Mouse (Mus musculus) c-Kit-positive CD71-positive TER-119-negative erythroid progenitor cells, embryonic 14.5 days (primary cell): ENCODE measurements around the gene Tmtc1.

Source experiments
- DNase-seq: peaks from one replicate; pipeline ENCODE4 v3.0.0-alpha.2; 2013; ENCODE audit warnings: low read depth

Tmtc1 gene

DNA sequence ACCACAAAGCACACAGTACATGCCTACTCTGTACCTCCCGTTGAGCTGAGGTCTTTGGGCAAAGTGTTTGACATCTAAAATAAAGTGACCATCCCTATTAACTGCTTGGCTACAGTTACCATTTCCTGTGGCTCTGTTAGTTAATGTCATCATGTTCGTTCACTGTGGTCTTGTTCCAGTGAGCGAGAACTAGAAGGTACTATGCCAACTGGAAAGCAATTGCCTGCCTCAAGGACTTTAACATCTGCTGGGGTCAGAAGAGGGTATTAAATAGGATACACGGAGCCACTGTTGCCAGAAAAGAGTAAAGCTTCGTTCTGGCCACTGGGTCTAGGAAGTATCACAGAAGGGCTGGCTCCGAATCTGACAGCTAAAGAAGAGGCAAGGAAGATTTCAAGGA, 23.8 kb downstream of the Tmtc1 start:
- no peak for DNase-seq

DNA sequence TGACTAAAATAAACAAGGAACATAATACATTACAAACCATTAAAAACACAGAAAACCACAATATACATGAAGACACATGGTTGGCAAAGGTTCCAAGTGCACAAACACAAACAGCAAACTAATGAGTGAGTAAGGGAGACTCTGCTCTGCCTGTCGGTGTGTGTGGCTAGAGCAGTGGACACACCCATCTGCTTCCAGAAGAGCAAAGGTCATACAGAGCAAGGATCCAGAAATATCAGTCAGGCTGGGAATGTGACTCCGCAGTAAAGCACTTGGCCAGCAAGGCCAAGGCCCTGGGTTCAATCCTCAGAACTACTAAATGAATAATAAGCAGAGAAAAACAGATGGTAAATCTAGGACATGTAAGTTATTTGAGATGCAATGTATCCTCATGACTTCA, 27.6 kb downstream of the Tmtc1 start:
- DNase-seq = no peak

DNA sequence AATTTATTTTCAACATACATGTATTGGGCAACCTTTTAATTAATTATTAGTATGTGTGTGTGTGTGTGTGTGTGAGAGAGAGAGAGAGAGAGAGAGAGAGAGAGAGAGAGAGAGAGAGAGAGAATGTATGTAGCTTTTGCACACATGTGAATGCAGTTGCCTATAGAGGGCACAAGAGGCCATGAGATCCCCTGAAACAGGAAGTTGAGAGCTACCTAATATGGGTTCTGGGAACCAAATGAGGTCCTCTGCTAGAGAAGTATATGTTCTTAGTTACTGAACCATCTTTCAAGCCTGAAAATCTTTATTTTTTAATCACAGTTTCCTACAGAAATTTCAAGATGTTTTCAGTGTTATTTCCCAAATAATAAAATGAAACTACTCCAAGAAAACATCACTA, 30.6 kb downstream of the Tmtc1 start:
- DNase-seq = no peak

DNA sequence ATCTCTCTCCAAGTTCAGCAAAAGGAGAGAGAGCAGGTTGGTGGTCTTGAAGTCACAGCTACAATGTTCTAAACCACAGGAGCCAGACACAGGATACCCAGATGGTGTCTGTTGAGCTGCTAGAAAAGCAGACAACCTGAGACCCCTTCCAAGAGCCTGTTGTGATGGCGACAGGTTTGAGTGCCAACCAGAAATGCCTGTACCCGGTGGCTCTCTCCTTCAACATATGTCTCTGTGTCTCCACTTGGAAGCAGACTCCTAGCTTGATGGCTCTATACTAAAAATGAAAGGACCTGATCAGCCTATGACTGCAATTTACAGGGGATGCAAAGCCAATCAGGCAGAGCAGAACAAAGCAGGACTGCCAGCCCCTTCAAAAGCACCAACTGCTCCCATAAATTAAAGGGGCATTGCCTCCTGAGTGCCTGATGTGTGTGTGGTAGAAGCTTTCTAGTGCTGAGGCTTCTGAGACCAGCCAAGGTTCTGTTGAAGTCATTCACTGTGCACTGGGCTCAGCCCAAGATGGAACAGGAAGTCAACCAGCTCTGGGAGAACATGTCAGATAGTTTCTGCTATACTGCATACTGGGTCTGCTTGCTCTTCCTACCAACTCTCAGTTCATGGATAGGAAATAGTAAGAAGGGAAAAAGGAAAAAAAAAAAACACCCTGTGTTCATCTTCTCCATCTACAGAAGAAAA, 37.2 kb downstream of the Tmtc1 start:
- DNase-seq = no peak

DNA sequence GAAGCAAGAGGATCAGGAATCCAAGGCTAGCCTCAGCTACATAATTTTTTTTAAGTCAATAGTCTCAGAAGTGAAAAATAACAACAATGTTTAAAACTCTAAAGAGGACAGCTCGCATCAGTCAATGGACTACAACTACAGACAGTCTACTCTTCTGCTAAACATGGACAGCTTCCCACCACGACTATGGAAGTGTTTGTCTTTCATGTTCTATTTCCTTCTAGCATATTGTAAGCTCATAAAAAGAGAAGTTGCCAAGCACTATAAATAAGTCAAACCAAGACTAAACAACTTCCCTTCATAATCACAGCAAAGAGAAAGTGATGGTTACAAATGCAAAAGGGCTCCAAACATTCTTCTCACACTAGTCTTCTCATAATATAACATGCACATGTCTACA, 38.6 kb downstream of the Tmtc1 start:
- no peak for DNase-seq

DNA sequence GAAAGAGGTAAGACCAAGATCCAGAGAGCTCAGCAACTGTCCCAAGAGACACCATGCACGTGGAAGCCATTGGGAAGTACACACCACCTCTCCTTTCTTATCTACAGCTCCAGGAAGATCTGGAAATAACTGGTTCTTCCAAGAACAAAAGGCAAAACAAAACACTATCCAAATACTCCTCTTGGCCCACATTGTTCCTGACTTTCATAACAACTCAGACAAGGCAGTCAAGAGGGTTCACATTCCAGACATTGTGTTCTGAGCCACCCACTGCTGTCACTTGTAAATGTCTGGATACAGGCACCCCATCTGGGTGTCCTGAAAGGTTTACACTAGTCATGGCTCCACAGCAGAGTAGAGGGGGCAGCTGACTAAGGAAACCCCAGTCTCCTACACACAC, 39.7 kb downstream of the Tmtc1 start:
- DNase-seq = no peak

DNA sequence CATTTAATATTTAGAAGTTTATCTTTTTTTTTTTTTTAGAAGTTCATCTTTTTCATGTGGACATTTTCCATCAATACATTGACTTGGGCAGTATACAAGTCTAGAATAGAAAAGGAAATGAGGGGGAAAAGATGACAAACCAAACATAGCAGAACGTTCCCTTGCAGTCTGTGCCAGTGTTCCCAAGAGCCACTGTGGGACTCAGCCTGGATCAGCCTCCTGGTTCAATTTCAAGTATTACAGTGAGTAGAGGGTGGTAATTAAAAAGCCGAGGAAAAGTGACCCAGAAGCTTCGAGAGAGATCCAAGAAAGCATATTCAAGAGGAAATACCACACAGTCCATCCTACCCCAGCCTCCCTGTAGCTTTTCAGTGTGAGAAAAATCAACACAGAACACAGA, 40.4 kb downstream of the Tmtc1 start:
- DNase-seq = no peak

DNA sequence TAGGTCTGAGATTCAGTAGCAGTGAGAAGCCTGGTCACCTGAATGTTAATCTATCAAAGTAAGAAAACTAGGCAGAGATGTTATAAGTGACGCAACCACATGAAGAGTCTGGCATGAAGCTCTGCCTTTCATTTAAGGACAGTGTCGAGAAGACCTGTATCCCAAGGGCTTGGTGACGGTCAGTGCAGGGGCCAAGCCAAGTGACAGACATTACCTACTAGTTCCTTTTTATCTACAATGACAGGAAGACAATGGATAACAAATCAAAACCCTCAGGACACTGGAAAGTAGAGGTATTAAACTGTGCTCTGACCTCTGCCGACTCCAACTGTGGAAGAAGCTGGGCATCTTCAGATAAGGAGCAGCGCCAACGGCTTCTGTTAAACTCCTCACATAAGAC, 43.2 kb downstream of the Tmtc1 start:
- DNase-seq = no peak

DNA sequence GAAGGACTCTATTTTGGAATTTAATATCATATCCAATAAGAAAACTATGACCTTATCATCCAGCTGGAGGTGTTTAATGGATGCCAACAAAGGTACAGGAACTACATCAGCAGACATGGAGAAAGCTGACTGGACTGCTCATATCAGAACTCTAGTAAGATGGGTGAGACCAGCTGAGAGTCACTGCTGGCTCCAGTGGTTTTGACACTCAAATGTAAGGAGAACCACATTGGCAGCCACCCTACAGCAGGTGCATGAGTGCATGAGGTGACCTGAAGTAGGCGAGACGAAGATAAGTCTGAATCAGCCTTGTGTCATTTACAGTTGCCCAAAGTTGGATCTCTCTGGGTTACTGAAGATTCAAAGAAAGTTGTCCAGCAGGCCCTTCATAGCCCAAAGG, 44.6 kb downstream of the Tmtc1 start:
- no peak for DNase-seq

DNA sequence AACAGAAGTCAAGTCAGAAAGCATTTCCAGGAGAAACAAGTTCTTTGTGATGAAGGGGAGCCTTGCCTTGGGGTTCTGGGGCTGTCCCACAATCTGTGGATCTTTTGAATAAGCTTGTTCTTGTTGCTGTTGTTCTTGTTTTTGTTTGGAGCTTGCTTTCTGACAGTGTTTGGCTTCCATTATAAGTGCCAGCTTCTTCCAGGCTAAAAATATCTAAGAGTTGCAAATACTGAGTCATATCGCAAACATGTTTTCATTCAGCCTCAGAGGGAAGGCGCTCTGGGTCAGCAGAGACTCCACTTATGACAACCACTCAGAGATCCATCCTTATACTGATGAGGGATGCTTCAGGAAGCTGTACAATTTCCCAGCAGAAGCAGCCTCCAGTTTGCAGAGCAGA, 45.3 kb downstream of the Tmtc1 start:
- no peak for DNase-seq

DNA sequence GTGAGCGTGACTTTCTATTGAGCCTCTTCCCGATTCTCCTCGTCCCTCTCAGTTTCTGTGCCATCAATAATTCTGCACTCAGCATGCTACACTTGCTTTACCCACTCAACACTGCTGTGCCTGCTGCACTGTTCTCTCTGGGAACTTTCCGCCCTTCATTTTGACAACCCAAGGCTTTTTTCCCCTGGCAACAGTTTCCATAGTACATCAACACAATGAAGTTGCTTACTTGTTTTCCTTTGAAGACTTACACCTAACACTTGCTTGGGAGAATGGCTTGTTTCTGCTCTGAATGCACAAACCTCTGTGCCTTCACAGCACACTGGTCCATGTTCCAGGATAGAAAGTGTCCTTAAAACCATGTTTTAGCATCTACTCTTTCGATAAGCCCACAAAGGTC, 46.9 kb downstream of the Tmtc1 start:
- DNase-seq = no peak

DNA sequence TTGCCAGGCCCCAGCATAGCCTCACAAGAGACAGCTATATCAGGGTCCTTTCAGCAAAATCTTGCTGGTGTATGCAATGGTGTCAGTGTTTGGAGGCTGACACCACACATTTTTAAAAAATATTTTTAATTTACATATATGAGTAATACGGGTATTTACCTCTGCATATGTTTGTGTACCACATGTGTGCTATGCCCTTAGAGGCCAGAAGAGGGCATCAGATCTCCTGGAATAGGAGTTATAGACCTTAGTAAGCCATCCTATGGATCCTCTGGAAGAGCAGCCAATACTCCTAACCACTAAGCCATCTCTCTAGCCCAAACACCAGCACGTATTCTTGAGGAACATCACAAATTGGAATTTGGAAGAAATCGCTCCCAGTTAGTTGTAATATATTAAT, 48.9 kb downstream of the Tmtc1 start:
- peak; percentile 15 for DNase-seq

DNA sequence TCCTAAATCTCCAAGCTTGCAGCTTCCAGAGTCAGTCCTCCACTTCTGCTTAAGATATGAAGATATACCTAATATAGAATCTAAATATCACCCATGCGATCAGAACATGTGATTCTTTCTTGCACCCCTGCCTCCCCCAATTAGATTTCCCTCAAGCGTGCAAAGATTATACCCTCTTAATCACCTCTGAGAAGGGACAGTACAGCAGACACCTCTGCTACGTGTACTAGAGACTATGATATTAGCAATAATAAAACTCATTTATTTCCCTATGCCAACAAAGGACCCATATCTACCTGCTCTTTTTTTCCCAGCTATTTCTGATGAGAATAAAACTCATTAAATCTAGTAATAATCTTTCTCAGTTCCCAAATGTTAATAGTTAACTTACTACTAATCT, 49.9 kb downstream of the Tmtc1 start:
- no peak for DNase-seq

DNA sequence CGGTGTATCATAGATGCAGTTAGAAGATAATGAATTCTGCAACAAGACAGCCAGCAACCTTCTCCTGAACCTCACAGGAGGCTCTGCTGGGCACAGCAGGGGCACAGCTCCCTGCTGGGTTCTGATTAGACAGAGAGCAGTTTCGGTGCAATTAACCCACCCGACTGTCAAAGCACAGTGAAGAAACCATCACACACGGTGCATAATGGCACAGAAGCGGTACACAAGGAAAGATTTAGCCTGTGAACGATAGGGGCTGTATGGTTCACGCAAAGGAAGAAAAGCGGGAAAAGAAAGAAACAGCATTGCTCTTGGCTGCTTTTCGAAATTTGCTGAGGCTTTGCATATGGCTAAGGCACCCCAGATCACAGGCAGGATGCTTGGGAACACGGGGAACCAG, 52.0 kb downstream of the Tmtc1 start:
- DNase-seq = no peak

DNA sequence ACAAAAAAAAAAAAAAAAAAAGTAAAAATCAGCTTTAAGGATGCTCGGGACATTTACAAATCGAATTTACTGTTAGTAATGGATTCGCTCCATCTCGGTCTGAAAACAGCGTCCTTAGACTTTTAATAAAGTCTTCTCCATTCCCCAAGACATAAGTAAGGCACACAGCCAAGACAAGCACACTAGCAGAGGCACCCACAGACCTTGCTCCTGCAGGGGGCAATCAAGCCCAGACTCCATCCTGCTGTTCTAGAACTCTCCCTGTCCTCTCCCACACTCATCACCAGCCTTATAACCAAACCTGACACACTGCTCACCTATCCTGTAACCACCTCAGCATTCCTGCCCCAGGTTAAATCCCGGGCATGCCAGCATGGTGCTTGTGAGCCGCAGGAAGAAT, 52.9 kb downstream of the Tmtc1 start:
- DNase-seq = no peak

DNA sequence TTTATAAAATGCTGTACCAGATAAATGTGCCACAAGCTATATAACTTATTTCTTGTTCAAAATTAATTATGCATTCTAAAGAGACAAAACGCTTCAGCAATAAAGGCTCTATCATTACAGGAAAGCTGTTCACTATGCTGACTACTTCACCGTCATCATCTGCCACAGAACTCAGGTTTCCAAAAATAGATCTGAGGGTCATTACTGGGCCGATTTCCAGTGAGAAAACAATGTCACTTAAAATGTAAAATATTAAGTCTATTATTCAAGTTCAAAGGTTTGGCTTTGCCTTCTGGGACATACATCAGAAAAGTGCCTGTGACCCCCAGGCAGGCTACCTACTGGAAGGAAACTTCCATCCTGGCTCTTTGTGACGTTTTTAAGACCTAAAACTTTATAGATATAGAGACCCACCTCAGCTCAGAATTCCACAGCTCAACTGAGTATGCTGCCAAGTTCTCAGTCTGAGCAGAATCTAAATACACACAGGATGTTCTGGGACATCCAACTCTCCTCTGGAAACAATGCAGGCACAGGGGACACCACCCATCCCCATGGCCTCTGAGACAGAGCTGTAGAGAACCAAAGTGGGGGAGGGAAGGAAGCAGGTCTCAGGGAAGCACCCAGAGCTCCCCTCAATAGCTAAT, 53.4 kb downstream of the Tmtc1 start:
- DNase-seq = no peak

DNA sequence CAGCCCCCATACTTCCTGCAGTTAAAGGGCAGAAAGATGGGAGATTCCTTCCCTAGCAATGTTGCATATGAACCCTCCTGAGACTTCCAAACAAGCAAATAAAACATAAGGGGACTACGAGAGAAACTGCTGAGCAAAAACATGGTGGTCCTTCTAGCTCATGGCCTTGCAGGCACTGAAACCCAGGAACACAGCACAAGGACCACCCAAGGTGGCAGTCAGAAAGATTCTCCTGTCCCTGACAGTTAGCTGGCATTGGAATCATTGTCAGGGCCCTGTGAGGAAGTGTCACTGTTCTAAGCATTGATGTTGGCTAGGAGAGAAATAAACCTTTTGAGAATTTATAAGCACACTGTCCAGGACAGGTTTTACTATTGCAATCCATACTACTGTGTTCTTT, 56.2 kb downstream of the Tmtc1 start:
- DNase-seq = no peak

DNA sequence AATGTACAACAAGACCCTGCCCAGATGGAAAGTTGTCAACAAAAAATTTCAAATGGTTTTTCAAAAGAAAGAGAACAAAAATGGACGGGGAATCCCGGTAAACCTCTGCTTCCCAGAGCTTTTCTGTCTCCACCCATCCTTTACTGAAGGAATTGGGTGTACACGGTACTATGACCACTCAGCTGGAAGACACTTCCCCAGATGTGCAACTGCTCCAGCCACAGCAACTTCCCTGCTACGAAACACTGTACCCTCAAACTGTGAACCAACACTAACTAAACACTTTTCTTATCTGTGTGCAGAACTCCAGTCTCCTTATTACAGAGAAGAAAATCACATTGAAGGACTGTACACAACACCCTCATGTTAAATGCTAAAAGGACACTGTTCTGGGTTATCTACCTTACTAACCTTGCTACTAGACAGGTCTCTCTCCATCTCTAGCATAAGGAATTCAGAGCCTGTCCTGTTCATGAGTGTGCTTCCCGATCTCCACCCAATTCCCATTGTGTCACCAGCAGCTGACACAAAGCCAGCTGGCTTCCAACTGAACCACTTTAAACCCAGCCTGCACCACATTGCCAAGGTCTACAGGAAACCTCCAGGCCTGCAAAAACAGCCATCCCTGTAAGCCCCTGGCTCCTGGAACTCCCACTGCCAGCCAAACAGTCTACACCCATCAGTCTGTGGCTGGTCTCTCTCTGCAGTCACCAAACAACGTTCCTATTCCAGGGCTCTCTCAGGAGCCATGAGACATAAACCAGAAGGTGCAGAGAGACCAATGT, 59.9 kb downstream of the Tmtc1 start:
- no peak for DNase-seq

DNA sequence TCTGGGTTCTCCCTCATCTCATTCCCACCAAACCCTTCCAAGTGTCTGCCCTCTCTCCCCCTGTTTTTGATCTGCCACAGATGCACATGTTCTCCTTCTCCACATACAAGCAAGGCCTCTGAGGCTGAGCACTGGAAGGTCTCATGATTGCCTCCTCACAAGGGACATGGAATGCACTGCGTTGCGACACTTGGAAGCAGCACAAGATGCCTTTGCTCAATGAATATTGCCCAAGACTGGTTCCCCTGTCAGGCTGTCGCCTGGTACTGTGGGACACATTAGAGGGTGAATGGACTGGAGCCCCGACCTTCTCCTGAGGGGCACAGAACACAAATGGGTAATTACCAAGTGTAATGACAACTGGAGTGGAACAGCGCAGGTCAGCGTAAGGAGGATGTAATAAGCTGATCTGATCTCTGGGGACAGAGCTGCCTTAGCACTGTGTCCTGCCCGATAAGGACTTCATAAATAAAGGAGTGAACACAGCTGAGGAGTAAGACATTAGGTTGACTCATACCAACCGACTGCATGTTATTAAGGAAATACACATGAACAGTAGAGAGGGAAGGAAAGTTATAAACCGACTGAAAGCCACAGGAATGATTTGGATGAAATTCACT, 62.9 kb downstream of the Tmtc1 start:
- no peak for DNase-seq

DNA sequence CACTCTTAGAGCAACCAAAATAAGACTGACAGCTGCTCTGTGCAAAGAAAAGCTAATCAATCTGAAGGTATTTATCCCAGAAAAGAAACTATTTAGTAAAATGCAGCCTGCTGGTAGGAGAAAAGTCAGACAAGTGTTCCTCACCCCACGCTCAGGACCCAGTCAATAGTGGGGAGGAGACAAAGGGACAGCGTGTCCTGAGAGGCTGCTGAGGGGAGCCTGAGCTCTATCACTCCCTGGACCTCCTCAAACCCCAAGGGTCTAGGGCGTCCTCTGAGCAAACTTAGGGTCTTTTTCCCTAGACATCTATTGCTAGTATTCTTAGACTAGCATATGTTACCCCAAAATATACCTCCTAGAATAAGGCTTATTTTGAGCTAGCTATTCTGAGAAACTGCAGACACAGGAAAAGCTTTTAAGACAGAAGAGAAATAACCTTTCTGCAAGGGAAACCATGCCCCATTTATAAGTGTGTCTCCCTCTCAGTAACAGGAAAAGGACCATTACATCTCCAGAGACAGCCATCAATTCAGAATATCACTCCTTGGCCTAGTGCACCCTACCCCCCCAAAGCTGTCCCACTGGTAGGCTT, 68.5 kb downstream of the Tmtc1 start:
- DNase-seq = no peak

DNA sequence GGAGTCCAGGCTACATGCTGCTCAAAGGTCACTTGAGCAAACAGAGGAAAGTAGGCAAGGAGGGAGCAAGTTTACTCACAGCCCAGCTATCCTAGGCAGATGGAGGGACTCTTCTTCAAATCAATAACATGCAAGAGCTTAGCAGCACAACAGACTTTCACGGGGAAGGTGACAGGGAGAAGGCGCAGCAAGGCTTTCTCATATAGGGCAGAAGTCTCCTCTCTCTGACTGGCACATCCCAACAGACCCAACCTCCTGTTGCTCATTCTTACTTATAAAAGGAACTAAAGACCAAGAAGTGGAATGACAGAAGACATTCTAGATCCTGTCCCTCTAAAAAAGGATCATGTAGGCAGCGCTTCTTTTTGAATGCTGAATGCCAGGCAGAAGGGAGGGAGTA, 69.2 kb downstream of the Tmtc1 start:
- DNase-seq = no peak

DNA sequence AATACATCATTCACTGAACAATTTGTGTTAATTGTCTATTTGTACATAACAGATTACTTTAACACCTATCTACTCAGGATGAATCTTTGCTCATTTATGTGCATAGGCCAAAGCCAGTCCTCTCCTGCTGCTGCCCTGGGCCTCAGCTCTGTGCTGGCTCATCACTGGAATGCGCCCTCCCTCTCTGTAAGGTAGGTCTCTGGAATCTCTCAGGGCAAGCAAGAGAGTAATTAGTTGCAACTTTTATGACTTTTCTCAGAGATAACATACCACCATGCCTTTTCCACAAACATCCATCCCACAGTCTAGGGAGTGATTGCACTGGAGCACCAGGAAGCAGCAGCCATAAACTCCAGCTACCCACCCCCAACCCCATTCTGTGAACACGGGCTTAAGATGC, 70.7 kb downstream of the Tmtc1 start:
- DNase-seq = no peak

DNA sequence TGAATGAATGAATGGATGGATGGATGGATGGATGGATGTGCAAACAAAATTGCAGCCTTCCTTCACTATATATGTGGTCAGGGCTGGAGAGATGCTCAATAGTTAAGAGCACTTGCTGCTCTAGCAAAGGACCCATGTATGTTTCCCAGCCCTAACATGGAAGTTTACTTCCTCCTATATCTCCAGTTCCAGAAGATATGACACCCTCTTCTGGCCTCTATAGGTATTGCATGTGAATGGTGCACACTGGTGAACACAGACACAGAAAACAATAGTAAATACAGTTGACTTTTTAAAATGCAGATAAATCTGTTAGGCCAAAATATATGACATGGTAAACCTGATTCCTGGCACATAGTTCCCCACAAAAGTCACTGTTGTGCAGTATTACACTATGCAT, 73.0 kb downstream of the Tmtc1 start:
- DNase-seq = peak; percentile 15
